Mouse (Mus musculus): Measurements from ENCODE around the gene Hsd17b6.

Hsd17b6 gene

DNA sequence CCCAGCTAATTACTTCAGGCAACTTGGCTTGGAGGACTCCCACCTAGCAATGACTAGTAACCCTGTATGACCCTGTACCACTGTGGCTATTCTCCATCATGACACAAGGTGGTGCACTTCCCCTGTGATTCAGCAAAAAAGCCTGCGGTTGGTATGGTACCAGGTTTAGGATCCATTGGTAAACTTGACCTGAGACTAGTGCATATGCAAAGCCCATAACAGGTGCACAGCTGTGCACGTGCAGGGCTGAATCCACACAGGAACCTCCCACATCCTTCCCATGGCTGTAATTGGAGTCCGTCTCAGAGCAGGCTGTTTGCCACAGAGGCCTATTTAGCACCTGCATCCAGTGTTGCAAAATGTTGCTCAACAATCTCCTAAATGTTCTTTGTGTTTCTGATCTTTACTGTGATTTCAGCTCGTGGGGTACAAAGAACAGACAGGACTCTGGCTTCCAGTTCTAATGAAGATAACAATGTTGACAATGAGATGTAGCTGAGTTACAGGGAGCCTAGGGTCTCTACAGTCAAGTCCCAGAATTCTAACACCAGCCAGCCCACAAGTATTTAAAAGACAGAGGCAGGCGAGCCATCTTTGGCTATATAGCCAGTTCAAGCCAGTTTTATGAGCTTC is 61.9 kb downstream of the Hsd17b6 start:
- DNase-seq (ENCODE audit: low read depth, low spot score), result peak; percentile 93

Measured in ZHBTc4 (cell line).